Mouse (Mus musculus): ENCODE results near the gene Osbpl5.

The Osbpl5 gene

GRCm38 (mm10) chr7:143756125-143757026 is at the start of gene Osbpl5:
Osbpl5 (minus strand) TSS chr7:143756985.
- in situ Hi-C loops (cut with MboI, MseI) = no loop called here

GRCm38 (mm10) chr7:143805199-143805624 is 48.4 kb upstream of the Osbpl5 start:
- in situ Hi-C loops (cut with MboI, MseI) = loop anchor here (10.0 to 25.0 kb wide), 2 partner anchors 240 to 1107 kb away; partner anchors contain the start of gene LTO1

- in situ Hi-C loops (cut with MboI, MseI) = loop anchor here (5.0 to 25.0 kb wide), 3 partner anchors 96 to 1111 kb away; partner anchors contain the start of gene LTO1
These were observed 44.6 kb upstream of the Osbpl5 start for GRCm38 (mm10) chr7:143801195-143802065.

GRCm38 (mm10) chr7:143800770-143801169 is 44.0 kb upstream of the Osbpl5 start:
- in situ Hi-C loops (cut with MboI, MseI) = loop anchor here (5.0 to 25.0 kb wide), 3 partner anchors 97 to 1112 kb away; partner anchors contain the start of gene LTO1

GRCm38 (mm10) chr7:143798783-143799182 is 42.0 kb upstream of the Osbpl5 start:
- in situ Hi-C loops (cut with MboI, MseI) = no loop called here

GRCm38 (mm10) chr7:143793121-143793520 is 36.3 kb upstream of the Osbpl5 start:
- in situ Hi-C loops (cut with MboI, MseI) = no loop called here

GRCm38 (mm10) chr7:143792336-143792985 is 35.7 kb upstream of the Osbpl5 start:
- in situ Hi-C loops (cut with MboI, MseI) = no loop called here

- in situ Hi-C loops (cut with MboI, MseI) = no loop called here
These were observed 27.4 kb upstream of the Osbpl5 start, which contains the start of gene Mrgpre for GRCm38 (mm10) chr7:143783996-143784829. Mrgpre (minus strand) TSS chr7:143784500.

GRCm38 (mm10) chr7:143783378-143783995 is 26.7 kb upstream of the Osbpl5 start:
- in situ Hi-C loops (cut with MboI, MseI) = no loop called here

- in situ Hi-C loops (cut with MboI, MseI) = no loop called here
These were observed 20.6 kb upstream of the Osbpl5 start for GRCm38 (mm10) chr7:143777375-143777774.

GRCm38 (mm10) chr7:143776137-143776536 is 19.4 kb upstream of the Osbpl5 start:
- in situ Hi-C loops (cut with MboI, MseI) = no loop called here

- in situ Hi-C loops (cut with MboI, MseI) = loop anchor here (10.0 kb wide), 1 partner anchor 615 kb away; no protein-coding TSS in a partner anchor
These were observed 12.7 kb upstream of the Osbpl5 start for GRCm38 (mm10) chr7:143769461-143769860.

- in situ Hi-C loops (cut with MboI, MseI) = loop anchor here (10.0 kb wide), 1 partner anchor 613 kb away; no protein-coding TSS in a partner anchor
These were observed 11.5 kb upstream of the Osbpl5 start for GRCm38 (mm10) chr7:143768267-143768666.

- in situ Hi-C loops (cut with MboI, MseI) = loop anchor here (10.0 kb wide), 1 partner anchor 612 kb away; no protein-coding TSS in a partner anchor
These were observed 10.1 kb upstream of the Osbpl5 start, which contains the start of gene Mrgprg for GRCm38 (mm10) chr7:143766893-143767292. Mrgprg (minus strand) TSS chr7:143766993.

- in situ Hi-C loops (cut with MboI, MseI) = loop anchor here (10.0 kb wide), 1 partner anchor 610 kb away; no protein-coding TSS in a partner anchor
These were observed 8.2 kb upstream of the Osbpl5 start for GRCm38 (mm10) chr7:143764876-143765530.

- in situ Hi-C loops (cut with MboI, MseI) = loop anchor here (10.0 kb wide), 1 partner anchor 609 kb away; no protein-coding TSS in a partner anchor
These were observed 7.0 kb upstream of the Osbpl5 start for GRCm38 (mm10) chr7:143763794-143764193.

GRCm38 (mm10) chr7:143758956-143759355 is 2.2 kb upstream of the Osbpl5 start:
- in situ Hi-C loops (cut with MboI, MseI) = no loop called here

- in situ Hi-C loops (cut with MboI, MseI) = no loop called here
These were observed 911 bp upstream of the Osbpl5 start for GRCm38 (mm10) chr7:143757696-143758095.

- in situ Hi-C loops (cut with MboI, MseI) = no loop called here
These were observed 224 bp upstream of the Osbpl5 start for GRCm38 (mm10) chr7:143757027-143757390.
